Mouse (Mus musculus): ENCODE data around the gene Ift80.
"Not testable (repeated sequence)": the region's sequence is repeated elsewhere in the genome, so short reads cannot be mapped to it uniquely, and the experiment has no call there.

Gene Ift80

DNA sequence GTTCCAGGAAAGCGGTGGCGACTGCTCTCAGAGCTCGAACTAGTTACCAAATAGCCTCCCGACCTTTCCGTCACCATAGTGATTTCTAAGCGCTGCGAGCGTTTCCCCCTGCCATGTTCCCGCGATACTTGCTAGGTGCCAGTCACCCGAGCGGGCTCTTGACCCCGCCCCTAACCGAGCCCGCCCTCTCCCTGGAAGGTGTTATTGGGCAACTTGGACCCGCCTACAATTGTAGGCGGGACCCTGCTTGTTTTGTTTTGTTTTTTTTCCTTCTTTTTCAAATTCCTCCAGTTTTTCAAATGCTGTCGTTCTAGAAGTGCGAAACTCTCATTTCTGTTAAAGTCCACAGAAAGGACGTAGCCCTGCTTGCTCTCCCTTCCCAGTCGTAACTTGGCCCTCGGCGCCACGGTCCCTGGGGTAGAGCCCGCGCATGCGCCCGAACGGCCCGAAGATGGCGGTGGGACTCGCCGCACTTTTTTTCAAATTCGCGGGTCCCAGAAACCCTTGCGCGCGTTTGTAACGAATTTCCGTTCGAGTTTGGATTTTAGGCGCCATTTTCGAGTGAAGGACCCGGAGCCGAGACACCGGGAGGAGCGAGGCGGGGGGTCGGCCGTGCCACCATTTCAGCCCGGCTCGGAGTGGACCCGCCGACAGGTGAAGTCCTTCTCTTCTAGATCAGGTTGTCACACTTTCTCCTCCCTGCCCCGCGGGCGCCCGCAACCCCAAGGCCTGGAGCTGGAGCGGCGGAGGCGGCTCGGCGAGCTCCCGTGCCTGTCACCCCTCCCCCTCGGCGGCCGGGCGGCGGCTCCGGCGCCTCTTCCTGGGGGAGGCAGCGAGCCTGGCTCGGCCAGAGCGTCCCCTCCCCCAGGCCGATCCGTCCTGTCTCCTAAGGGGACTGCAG, at the start of gene Ift80, which contains the start of gene Smc4:
Gene Ift80 (minus strand): TSS at position 134 of the 901 bp plus-strand sequence.
Gene Smc4 (plus strand): TSS at position 302 of the 901 bp plus-strand sequence.
- peak; percentile 81 to 94 for DNase-seq (ENCODE audit: low spot score in 2 of 2)

DNA sequence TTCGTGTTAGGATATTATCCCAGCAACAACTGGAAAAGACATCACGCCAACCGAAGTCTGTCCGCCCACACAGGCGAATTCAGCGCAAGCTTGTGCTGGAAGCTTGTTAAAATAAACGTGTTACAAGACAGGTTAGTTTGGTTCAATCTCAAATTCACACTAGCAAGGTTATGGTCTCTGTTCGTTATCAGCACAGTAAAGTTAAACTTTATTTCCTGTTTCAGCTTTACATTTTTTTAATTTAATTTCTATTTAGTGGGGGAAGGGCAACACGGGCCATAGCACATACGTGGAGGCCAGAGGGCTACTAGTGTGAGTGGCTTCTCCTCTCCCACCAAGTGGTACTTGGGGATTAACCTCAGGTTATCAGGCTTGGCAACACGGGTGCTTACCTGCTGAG, 47.5 kb upstream of the Ift80 start:
- no peak for DNase-seq (ENCODE audit: low spot score in 2 of 2)

DNA sequence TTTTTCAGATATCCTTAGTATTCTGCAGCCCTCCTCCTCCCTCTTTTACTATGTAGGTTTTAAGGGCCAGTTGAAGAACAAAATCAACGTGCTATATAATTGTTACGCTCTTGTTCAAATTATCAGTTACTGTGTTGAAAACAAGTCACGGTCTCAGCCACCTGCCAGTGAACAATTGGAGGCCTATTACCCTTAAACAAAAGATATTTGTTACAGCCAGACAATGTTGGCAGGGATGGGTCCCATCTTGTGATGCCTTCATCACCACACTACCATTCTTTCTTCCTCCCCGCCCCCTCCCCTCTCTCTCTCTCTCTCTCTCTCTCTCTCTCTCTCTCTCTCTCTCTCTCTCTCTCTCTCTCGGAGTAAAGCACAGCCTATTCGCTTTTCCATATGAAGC, 44.6 kb upstream of the Ift80 start:
- peak in 1 of 2 experiments; percentile 25 for DNase-seq (ENCODE audit: low spot score in 2 of 2)

DNA sequence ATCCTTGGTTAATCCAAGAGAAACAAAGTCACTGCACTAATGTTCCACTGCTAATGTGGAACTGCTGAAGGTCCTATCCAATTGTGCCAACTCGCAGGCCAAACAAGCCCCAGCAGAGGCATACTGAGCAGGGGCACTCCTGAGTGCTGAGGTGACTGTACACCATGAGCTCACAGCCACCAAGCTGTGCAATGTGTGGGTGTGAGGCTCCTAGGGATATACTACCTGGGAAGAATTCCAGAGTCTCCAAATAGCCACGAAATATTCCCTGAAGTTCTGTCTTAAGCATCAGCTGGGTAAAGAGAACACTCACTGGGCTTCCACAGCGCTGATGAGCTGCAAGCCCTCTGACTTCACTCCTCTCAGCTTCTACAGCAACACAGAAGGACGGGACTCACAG, 43.3 kb upstream of the Ift80 start:
- DNase-seq (ENCODE audit: low spot score in 2 of 2) = no peak

DNA sequence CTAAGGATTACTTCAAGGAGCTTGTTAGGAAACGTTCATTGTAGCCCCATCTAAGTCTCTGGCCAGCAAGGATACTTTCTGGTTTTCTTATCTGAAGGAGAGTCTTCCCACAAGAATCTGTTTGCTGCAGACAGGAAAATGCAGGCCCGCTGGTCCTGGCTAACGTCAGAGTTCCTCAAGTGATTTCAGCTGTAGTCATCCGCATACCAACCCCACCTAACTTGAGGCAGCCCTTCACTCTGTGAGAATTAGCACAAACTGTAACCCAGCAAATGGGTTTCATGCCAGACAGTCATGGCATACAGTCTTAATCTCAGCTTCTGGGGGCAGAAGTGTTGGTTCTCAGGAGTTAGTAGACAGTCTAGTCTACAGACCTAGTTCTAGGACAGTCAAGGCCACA, 42.1 kb upstream of the Ift80 start:
- DNase-seq (ENCODE audit: low spot score in 2 of 2) = no peak

DNA sequence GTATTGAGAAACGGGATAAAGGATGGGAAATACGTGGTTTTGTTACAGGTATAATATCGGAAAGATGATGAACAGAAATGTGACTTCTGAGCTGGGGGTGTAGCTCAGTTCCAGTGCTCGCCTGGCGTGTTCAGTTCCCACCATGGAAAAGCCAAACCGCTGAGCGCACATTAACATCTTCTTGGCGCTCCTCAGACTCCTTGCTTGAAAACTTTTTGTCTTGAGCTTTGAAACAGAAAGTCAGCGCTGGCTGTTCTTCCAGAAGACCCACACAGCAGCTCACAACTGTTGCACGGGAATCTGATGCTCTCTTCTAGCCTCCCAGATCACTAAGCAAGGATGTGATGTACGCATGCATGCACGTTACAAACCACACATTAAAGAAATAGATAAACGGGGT, 41.4 kb upstream of the Ift80 start:
- DNase-seq (ENCODE audit: low spot score in 2 of 2) = no peak

DNA sequence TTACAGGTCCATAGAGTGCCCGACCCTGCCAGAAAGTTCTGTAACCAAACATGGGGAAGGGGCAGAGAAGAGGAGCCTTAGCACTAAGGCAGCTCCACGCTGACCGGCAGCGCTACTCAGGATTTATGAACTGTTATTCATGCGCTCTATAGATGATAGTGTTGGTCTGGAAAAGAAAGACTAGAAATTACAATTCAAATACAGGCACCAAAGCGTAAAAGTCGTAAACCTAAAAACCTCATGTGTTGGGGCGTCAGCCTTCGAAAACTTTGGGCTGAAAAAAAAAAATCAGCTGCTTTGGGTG, 41.0 kb upstream of the Ift80 start:
- DNase-seq (ENCODE audit: low spot score in 2 of 2) = no peak

DNA sequence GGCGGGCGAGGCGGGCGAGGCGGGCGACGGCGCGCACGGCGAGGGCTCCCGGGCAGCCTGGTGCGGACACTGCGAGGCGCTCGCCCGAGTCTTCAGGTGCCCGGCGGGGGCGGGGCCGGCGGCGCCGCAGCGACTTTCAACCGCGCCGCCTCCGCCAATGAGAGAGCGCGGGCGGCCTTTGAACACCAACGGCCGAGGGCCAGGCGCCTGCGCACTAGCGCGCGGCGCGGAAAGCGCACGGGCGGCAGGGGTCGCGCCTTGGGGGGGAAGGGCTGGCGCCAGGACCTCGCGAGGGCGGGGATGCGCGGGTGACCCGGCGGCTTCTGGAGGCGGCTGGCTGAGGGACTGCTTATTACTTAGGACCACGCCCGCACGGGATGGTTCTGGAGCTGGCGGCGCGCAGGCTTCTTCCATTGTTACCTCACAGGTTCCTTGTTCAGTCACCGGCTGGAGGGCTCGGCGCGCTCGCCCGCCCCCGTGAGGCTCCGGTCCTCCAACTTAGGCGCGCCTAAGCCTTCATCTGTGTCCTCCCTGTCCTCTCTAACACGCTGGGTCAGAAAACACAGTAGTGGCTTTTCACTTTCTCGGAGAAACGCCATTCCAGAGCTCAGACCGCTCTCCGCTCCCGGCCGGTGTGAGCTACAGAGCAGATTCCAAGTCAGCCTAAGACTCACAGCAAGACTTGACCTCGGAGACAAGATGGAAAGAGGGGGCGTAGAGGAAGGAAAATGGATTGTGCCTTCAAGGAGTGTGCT, 40.5 kb upstream of the Ift80 start, which contains the start of gene Trim59:
Gene Trim59 (minus strand): TSS at position 111 of the 755 bp plus-strand sequence.
- DNase-seq (ENCODE audit: low spot score in 2 of 2) = peak; percentile 60 to 82

DNA sequence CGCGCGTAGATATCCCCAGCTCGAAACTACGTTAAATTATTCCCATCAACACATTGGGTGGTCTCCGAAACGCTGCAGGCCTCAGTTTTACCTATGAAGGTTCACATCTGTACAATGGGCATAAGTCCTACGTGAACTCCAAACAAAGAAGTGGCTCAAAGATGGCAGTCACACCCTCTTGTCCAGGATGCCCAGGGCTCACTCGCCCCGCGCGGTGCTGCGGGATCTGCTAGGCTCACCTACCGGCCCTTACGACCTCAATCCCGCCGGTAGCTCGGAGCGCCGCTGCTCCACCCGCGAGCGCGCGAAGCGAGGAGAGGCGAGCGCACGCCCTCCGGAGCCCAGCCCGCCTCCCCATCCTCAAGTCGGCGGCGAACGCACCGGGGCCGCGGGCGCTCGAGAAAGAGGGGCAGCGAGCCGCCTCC, 39.8 kb upstream of the Ift80 start:
- peak in 1 of 2 experiments; percentile 12 for DNase-seq (ENCODE audit: low spot score in 2 of 2)

DNA sequence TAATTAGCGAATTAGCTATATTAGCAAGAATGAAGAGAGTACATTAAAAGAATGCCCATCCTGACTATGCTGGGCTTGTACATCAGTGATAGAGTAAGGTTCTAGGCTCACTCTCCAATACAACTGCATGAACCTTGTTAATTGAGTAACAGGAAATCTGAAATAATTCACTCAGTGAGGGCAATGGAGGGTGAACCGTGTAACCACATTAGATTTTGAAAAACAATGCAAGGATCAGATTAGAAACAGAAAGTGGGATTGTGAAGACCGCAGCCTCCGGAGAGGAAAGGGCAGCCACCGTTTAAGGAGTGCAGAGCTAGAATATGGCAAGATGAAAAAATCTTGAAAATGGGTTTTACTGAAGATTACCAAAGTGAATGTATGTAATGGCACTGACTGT, 36.9 kb upstream of the Ift80 start:
- no peak for DNase-seq (ENCODE audit: low spot score in 2 of 2)

DNA sequence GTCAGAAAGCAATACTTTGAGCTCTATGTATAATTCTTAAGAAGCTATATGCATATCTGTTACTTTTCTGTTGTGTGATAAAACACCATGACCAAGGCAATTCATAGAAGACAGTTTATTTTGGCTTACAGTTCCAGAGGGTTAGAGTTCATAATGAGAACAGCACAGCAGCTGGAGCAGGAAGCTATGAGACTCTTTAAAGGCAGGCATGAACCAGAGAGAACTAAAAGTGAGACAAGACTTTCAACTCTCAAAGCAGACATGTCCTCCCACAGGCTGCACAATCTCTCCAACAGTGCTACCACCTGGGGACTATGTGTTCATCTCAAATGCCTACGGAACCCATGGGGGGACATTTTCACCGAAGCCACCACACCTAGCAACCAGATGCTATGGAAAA, 35.7 kb upstream of the Ift80 start:
- no peak for DNase-seq (ENCODE audit: low spot score in 2 of 2)

DNA sequence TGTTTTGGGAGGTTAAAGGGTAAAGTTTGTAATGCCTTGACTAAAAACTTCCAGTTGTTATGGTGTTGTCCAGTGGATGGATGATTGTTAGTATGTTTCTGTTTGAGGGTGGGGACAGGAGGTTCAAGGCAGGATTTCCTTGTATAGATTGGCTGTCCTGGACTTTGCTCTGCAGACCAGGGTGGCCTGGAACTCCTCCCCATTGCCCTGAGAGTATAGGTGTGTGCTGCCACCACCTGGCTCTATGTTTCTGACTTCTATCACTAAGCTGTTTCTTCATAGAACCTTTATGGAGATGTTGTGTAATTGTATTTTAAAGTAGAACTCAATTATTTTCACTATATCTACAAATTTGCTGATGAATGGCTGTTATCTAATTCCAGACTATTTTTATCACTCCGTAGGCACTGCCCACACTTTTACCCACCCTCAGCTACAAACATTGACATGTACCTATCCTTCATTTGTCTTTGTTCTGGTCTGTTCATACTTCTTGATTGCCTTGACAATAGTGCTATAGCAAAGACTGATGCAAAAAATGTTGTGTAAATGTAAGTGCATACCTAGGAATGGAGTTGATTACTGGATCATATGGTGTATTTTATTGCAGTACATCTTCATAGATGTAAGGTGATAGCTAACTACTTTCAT, 21.9 kb upstream of the Ift80 start:
- DNase-seq (ENCODE audit: low spot score in 2 of 2) = no peak

DNA sequence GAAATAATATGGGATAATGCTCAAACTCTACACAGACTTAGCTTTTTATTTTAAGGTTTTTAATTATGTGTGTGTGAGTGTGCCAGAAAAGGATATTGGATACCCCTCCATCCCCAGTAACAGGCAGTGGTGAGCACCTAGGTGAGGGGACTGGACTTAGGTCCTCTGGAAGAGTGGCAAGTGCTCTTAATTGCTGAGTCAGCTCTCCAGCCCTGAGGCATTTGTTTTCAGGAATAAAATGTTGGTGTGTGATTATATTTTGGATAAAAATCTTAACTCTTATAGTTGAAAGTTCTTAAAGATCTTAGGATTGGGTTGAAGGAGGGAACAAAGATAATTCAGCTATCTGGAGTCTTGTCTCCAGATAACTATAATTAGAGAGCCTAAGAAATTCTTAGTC, 16.4 kb upstream of the Ift80 start:
- no peak for DNase-seq (ENCODE audit: low spot score in 2 of 2)

DNA sequence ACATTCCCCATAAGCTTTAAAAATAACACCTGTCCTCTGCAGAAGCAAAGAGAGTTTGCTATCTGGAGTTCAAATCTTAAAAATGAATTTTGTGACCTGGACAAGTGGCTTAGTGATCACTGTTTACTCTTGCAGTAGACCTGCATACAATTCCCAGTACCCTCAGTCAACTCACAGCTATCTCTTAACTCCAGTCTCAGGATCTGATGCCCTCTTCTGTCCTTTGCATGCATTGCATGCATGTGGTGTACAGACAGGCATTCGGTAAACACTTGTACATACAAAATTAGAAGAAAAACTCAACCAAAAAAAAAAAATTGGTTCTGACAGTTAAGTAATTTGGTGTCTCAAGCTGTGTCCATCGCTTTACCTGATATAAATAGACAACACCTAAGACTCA, 15.9 kb upstream of the Ift80 start:
- DNase-seq (ENCODE audit: low spot score in 2 of 2) = no peak

DNA sequence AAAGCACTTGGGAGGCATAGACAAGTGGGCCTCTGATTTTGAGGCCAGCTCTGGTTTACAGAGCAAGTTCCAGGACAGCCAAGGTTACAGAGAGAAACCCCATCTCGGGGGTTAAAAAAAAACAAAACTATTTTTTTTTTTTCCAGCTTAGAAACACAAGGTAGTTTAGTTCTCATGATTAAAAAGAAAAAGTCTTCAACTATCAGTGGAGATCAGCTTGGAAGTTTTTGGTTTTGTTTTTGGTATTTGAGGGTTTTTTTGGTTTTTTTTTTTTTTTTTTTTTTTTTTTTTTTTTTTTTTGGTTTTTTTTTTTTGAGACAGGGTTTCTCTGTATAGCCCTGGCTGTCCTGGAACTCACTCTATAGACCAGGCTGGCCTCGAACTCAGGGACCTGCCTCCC, 14.3 kb upstream of the Ift80 start:
- not testable (repeated sequence) for DNase-seq (ENCODE audit: low spot score in 2 of 2)

DNA sequence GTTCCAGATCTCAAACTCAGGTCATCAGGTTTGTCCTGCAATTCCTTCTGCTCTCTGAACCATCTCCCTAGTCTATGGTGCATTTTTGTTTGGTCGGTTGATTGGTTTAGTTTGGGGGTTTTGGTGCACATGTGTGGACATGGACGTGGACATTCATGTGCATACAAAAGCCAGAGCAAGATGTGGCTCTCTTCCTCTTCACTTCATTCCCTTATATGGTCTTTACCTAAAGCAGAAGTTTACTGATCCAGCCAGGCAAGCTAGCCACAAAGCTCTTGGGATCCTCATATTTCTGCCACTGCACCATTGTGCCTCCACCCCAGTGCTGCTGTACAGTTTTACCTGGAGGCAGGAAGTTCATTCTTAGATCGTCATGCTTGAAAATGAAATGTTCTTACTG, 12.8 kb upstream of the Ift80 start:
- DNase-seq (ENCODE audit: low spot score in 2 of 2) = no peak

DNA sequence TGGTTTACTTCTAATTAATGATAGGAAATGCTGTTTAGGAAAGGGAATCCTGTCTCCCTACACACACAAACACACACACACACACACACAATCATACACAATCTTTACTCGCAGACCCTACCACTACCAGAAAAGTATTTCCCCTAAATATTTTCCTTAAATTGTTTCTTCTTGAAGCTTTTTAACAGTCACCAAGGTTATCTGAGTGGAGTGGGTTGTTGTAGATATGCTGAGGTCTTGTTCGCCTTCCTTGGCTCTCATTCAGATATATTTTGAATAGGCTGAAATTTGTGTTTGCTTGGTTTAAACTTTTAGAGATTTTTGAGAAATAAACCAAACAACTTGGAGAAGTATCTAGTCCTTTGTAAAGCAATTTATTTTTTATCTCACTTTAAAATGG, 4.5 kb upstream of the Ift80 start:
- no peak for DNase-seq (ENCODE audit: low spot score in 2 of 2)

DNA sequence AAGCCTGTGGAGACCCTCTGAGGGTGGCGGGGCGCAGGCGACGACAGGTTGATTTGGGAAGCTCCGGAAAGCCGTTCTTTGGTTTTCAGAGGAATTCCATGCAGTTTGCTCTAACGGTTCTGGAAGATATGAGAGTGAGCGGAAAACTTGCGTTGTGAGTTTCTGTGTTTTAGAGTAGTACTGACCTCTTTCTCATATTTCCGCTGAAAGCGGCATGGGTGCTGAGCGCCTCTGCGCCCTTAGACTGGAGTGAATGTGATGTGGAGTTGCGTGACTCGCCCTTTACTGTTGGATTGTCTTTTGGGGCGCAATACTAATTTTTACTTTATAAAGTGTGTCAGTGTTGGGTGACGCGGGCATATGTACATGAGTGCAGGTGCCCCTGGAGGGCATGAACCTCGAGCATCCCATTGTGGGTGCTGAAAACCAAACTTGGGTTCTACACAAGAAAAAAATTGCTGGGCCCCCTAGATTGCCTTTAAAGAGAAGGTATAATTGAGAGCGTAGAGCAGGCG, 1.9 kb upstream of the Ift80 start:
- no peak for DNase-seq (ENCODE audit: low spot score in 2 of 2)

DNA sequence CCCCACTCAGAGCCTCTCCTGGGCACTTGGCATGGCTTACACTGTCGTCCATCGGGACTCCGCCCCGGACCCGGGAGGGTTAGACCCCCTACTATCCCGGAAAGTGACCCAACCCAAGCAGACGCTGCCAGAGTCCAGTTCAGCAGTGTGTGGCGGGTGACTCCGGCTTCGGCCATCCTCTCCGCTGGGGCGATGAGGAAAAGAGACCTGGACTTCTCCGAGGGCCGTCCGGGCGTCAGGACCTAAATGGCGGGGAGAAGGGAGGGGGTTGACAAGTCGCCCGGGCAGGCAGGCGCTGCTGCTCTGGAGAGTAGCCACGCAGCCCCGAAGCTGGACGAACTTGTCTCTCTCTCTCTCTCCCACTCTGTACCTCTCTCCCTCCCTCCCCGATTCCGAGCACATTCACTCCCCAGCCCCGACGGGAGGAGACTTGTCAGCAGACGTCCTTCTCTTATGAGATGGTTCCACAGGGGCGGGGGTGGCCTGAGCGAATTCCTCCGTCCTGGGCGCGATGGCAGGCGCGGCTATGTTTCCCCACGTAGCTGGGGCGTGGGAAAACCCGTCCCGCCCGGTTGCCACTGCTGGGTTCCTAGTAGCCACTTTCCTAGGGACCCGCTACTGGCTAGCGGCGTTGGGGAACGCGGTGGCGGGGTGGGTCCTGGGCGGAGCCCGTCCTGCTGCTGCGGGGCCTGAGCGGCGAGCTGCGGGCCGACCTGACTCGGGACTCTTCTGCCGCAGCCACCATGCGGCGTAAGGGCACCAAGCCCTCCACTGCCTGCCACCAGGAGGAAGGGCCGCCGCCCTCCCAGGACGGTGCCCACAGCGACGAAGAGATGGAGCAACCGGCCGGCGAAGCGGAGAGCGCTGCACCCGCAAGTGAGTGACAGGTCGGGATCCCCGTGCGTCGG, 1.2 kb upstream of the Ift80 start:
- DNase-seq (ENCODE audit: low spot score in 2 of 2) = peak in 1 of 2 experiments; percentile 15

DNA sequence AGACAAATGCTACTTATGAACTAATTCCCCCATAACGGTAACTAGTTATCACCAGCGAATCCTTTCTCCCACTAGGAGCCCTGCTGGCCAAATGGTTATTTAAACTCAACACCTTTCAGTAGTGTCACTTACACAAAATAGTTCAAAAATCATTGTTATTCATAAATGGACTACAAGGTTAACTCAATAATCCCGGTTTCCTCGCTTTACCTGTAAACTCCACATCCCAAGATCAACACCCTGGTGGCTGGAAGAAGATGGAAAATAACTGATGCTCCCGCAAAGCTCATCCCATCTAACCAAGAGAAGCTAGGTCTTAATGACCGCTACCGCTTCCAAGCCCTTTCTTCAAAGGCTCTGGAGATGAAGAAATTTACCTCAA, 324 bp downstream of the Ift80 start:
- no peak for DNase-seq (ENCODE audit: low spot score in 2 of 2)

DNA sequence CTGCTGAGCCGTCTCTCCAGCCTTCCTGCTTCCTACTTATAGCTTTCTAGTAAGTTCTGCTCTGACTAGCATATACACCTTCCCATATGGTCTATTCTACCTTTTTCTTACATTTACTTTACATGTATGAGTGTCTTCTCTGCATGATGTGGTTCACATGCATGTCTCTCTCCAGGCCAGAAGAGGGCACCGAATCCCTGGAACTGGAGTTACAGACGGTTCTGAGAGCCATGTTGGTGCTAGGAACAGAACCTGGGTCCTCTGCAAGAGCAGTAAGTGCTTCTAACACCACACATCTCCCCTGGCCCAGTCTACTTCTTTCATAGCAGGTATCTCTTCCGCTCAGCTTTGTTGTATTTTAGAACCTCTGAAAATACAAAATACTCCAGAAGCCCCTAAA, 1.6 kb downstream of the Ift80 start:
- DNase-seq (ENCODE audit: low spot score in 2 of 2) = no peak
